Mouse (Mus musculus): ENCODE results near the gene Zfp286.
"Not testable (repeated sequence)": the region's sequence is repeated elsewhere in the genome, so short reads cannot be mapped to it uniquely, and the experiment has no call there.

DNA sequence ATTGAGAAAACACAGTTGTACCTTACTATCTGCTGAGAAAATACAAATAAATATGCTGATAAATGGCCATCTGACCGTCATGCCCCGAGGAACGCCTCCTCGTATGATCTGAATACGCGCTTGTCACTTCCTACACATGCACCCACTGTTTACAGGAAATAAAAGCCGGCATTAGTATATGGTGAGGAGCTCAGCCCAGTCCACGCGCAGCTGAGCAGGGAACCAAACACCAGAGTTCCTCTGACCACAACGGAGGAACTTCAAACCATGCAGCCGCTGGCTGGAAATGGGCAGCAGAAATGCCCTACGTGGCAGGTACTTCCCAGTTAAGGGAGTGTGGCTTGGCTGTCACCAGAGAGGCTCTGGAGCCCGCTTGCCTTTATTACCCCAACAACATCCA lies 39.8 kb downstream of the Zfp286 start:
- TF ChIP-seq GATA1 (IDR thresholded peaks at IDR 0.05; ENCODE audit: borderline replicate concordance, low read length); FLI1 (IDR thresholded peaks at IDR 0.05; ENCODE audit: low read length): not testable (repeated sequence)

Data from megakaryocyte, embryonic 14.5 days (primary cell).